Mouse (Mus musculus) kidney, embryonic 16.5 days (tissue): ENCODE data around the gene Ccnb1. TPM values are rescaled to one million over a fixed set of nuclear protein-coding genes. Genes with fewer than 3 reads are reported as not detected.

Source experiments
- ATAC-seq: fragments of 200-750 bp; cut with Nextera tagmentation; 2 replicates; pipeline ENCODE4 v1.8.0; 2017; ENCODE audit warnings: moderate TSS enrichment; ENCODE audit not compliant: low FRiP score, low TSS enrichment
- H3K27ac ChIP-seq: fragments of 300-500 bp; sonication (generic); 2 replicates; pipeline ENCODE4 v1.5.1; 2014; ENCODE audit warnings: low read length
- H3K27me3 ChIP-seq: fragments of 300-500 bp; sonication (generic); 2 replicates; pipeline ENCODE4 v1.6.1; 2014; ENCODE audit warnings: low read length, control low read depth, mixed read lengths; ENCODE audit not compliant: insufficient read depth
- H3K36me3 ChIP-seq: fragments of 300-500 bp; sonication (generic); 2 replicates; pipeline ENCODE4 v1.6.1; 2014; ENCODE audit warnings: low read length, control low read depth, mixed read lengths; ENCODE audit not compliant: insufficient read depth
- H3K4me1 ChIP-seq: fragments of 300-500 bp; sonication (generic); 2 replicates; pipeline ENCODE4 v1.6.1; 2014; ENCODE audit warnings: low read length, control low read depth, mixed read lengths; ENCODE audit not compliant: insufficient read depth
- H3K4me2 ChIP-seq: fragments of 300-500 bp; sonication (generic); replicated peaks from 2 replicates; pipeline ENCODE4 v1.6.1; 2014; ENCODE audit warnings: low read depth, low read length
- H3K4me3 ChIP-seq: fragments of 300-500 bp; sonication (generic); 2 replicates; pipeline ENCODE4 v1.5.1; 2014; ENCODE audit warnings: mild to moderate bottlenecking, low read length
- H3K9ac ChIP-seq: fragments of 300-500 bp; sonication (generic); replicated peaks from 2 replicates; pipeline ENCODE4 v1.6.1; 2014; ENCODE audit warnings: low read length
- H3K9me3 ChIP-seq: fragments of 300-500 bp; sonication (generic); 2 replicates; pipeline ENCODE4 v1.6.1; 2016; ENCODE audit warnings: low read length, control low read depth
- WGBS: fragments of 180-500 bp; shearing (Covaris S2); extraction: QIAGEN DNeasy Blood & Tissue Kit; methylation state at CpG from one replicate; pipeline ENCODE4 v1.1.7; 2014; 5-methylcytosine and 5-hydroxymethylcytosine counted together
- polyA plus RNA-seq: library from polyadenylated mRNA; unstranded; fragments of >200 nt; fragmentation: Nextera tagmentation; extraction: Ambion mirVana; gene quantifications from 2 replicates; pipeline ENCODE4 v1.2.1, GENCODE M21; 2015

Gene Ccnb1
- polyA plus RNA-seq, result 269 and 273 TPM in 2 replicates

DNA sequence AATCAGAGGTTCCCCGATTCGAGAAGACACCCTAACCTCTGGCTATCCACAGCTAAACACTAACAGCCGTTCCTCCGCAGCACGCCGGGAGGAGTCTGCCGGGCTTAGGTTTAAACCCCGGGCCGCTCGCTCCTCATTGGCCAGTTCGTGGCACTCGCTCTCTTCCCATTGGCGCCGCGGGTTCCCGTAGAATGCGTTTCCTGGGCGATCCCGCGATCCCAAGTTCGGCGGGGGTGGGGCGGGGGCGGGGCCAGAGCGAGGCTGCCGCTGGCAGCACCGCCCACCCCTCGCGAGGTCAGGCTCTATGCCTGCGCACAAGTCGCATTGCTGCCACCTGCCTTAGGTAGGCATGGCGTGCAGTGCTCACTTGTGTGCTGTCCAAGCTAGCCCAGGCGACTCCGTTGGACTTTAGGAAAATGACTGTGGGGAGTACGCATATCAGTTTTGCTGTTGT, at the start of gene Ccnb1:
TSS of gene Ccnb1 (minus strand) at position 157 of the 454 bp plus-strand sequence.
- Histone ChIP-seq H3K4me2 (peak within 1 kb of the TSS; percentile 63), H3K9ac (peak within 1 kb of the TSS; percentile 81), H3K9me3 (no peaks in the 10 kb centered on the region), H3K27me3 (no peaks in the 10 kb centered on the region), H3K36me3 (peaks cover 16% of the 10 kb centered on the region), H3K4me1 (peaks cover 17% of the 10 kb centered on the region), H3K4me3 (peak within 1 kb of the TSS; percentile 77), H3K27ac (peak within 1 kb of the TSS; percentile 51)
- under 1% methylated on average over 31 of the region's 35 CpGs for WGBS
- ATAC-seq, result peak; percentile 99

DNA sequence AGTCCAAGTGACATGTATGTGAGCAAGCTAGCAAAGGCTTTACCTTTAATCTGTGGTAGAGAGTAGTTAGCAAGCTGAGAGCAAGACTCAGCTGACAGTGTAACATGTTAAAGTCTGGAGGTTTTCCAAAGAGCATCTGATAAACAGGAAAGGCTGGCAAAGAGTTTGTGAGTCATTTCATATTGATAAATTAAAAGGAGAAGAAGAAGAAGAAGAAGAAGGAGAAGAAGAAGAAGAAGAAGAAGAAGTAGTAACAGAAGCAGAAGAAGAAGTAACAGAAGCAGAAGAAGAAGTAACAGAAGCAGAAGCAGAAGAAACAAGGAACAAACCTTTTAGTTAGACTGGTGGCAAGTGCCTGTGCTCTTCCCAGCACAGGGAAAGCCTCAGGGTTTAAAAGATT, 48.4 kb upstream of the Ccnb1 start:
- H3K27me3 ChIP-seq, result no peaks in the 10 kb centered on the region
- H3K36me3 ChIP-seq, result no peaks in the 10 kb centered on the region
- H3K4me2 ChIP-seq, result no peak overlapping the region
- peaks cover 19% of the 10 kb centered on the region for H3K4me1 ChIP-seq
- no peak overlapping the region for H3K4me3 ChIP-seq
- no peaks in the 10 kb centered on the region for H3K9me3 ChIP-seq
- ATAC-seq, result no peak
- no peak overlapping the region for H3K27ac ChIP-seq
- H3K9ac ChIP-seq, result no peak overlapping the region

GRCm38 (mm10) chr13:100833640-100834002, 47.3 kb upstream of the Ccnb1 start:
- Histone ChIP-seq H3K4me1 (peaks cover 21% of the 10 kb centered on the region), H3K27ac (no peak overlapping the region), H3K36me3 (no peaks in the 10 kb centered on the region), H3K9me3 (no peaks in the 10 kb centered on the region), H3K27me3 (no peaks in the 10 kb centered on the region), H3K9ac (peak overlapping the region; percentile 41; the same call in 1 of the 2 replicates), H3K4me2 (peak overlapping the region; percentile 34; the same call in 1 of the 2 replicates), H3K4me3 (peak overlapping the region; percentile 94)
- peak; percentile 17 for ATAC-seq
- WGBS, result 55% methylated on average over 6 of the region's 6 CpGs

DNA sequence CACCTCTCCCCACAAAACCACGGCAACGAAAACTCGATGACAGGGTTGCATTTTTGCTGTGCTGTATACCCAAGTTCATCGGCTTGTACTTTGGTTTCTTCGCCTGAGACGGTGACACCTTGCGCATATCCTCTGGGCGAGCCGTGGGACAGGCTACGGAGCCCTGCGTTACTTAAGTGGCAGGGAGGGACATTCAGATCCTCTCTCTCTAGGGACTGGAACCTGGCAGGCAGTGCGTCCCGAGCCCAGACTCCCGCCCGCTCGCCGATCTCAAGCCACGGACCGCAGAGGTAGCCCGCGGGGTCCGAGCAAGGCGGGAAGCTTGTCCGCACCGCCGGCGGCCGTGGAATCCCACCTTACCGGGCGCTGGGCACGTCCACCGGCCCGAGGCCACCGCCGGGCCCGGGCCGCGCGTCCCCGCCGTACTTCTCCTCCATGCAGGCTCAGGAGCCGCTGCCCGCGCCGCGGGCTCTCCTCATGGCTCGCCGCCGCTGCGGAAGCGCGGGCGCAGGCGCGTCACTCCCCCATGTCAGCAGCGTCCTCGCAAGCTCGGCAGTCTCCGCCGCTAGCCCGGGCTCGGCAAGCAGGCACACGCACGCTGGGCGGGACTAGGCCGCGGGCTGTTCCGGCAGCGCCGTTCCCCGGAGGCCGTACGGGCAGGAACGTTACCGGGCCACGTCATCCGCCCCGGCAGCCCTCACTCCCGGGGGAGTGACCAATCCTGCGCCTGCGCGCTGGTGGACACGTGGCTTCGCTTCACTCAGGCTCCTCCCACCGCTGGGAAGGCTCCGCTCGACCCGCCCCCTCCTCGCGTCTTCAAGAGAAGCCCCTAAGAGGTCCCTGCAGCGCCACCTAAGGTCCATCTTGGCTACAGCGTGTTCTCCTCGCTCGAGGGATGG, 46.6 kb upstream of the Ccnb1 start, which contains the start of gene Slc30a5:
TSS of gene Slc30a5 (minus strand) at position 687 of the 899 bp plus-strand sequence.
- peak within 1 kb of the TSS; percentile 94 for H3K4me3 ChIP-seq
- under 1% methylated on average over 91 of the region's 94 CpGs for WGBS
- H3K4me1 ChIP-seq, result peaks cover 21% of the 10 kb centered on the region

GRCm38 (mm10) chr13:100832188-100832587, 45.8 kb upstream of the Ccnb1 start:
- 2% methylated on average over 8 of the region's 8 CpGs for WGBS
- Histone ChIP-seq H3K4me1 (peaks cover 21% of the 10 kb centered on the region), H3K27me3 (no peaks in the 10 kb centered on the region), H3K9me3 (no peaks in the 10 kb centered on the region), H3K27ac (peak overlapping the region; percentile 88), H3K4me2 (peak overlapping the region; percentile 81), H3K4me3 (peak overlapping the region; percentile 94), H3K9ac (peak overlapping the region; percentile 96), H3K36me3 (peaks cover 5% of the 10 kb centered on the region; the same call in 1 of the 2 replicates)
- ATAC-seq, result no peak

More for the DNA sequence above, 46.6 kb upstream of the Ccnb1 start, which contains the start of gene Slc30a5:
- ATAC-seq, result peak; percentile 97
- H3K27ac ChIP-seq, result peak within 1 kb of the TSS; percentile 88
- H3K27me3 ChIP-seq, result no peaks in the 10 kb centered on the region
- no peaks in the 10 kb centered on the region for H3K9me3 ChIP-seq
- peak within 1 kb of the TSS; percentile 81 for H3K4me2 ChIP-seq
- peaks cover under 1% of the 10 kb centered on the region; the same call in 1 of the 2 replicates for H3K36me3 ChIP-seq
- peak within 1 kb of the TSS; percentile 96 for H3K9ac ChIP-seq

DNA sequence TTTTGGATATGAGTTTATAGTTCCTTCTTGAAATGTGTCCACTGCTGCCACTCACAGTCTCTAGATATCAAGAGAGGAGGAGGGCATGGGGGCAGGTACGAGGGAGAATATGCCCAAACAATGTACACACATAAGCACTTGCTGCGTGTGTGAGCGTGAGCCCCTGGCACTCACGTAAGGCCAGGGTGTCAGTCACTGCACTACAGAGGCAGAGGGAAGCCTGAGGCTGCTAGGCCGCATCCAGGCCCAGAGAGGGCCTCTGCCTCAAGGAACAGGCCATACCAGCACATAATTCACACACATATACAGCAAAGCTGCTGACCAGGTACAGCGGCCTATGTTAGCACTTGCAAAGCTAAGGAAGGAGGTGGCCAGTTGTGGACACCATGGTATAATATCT, 44.8 kb upstream of the Ccnb1 start:
- no peak for ATAC-seq
- no peak overlapping the region for H3K27ac ChIP-seq
- 87% methylated on average over 6 of the region's 6 CpGs for WGBS
- peak overlapping the region; percentile 81 for H3K4me2 ChIP-seq
- peaks cover 21% of the 10 kb centered on the region for H3K4me1 ChIP-seq
- no peak overlapping the region for H3K9ac ChIP-seq
- H3K27me3 ChIP-seq, result no peaks in the 10 kb centered on the region
- no peak overlapping the region for H3K4me3 ChIP-seq
- no peaks in the 10 kb centered on the region for H3K9me3 ChIP-seq
- H3K36me3 ChIP-seq, result peaks cover 8% of the 10 kb centered on the region; the same call in 1 of the 2 replicates

DNA sequence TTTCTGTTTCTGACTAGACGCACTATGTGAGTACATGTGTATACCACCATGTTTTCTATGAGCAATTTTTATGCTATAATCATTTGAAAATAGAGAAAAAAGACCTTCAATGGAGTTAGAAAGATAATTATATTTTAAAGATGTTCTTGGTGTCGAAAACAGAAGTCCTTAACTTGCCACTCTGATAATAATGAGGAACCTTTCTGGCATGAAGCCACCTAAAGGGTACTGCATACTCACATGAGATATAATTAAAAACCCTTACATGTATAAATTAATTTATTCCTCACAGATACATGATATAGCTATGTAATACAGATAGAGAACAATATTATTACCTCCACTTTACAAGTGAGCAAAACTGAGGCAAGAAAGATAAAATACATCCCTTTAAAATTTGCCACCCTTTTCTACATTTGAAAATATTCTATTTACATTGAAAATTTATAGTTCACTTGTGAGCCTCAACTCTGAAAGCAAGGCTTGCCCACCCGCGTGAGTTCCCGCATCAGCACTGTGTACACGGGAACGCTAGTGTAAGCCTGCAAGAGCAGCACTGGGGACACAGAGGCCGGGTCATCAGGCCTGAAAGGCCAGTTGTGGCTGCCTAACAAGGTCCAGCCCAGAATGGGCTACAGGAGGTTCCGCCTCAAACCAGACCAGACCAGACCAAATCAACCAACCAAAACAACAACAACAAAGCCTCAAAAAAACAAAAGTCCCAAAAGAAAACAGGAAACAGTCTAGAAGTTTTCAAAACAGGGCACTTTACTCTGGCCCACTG, 39.4 kb upstream of the Ccnb1 start:
- no peaks in the 10 kb centered on the region for H3K9me3 ChIP-seq
- no peak overlapping the region for H3K4me3 ChIP-seq
- 88% methylated on average over 9 of the region's 9 CpGs for WGBS
- H3K4me2 ChIP-seq, result no peak overlapping the region
- H3K4me1 ChIP-seq, result peaks cover 7% of the 10 kb centered on the region
- no peak overlapping the region for H3K9ac ChIP-seq
- H3K27me3 ChIP-seq, result no peaks in the 10 kb centered on the region
- peaks cover 44% of the 10 kb centered on the region for H3K36me3 ChIP-seq
- H3K27ac ChIP-seq, result no peak overlapping the region
- ATAC-seq, result no peak

GRCm38 (mm10) chr13:100824916-100825315, 38.5 kb upstream of the Ccnb1 start:
- H3K27me3 ChIP-seq, result no peaks in the 10 kb centered on the region
- 90% methylated on average over 3 of the region's 3 CpGs for WGBS
- H3K36me3 ChIP-seq, result peaks cover 49% of the 10 kb centered on the region
- ATAC-seq, result no peak
- H3K4me1 ChIP-seq, result 0 out of 2 replicates have a peak, but pooled peaks cover 2% of the 10 kb centered on the region
- H3K27ac ChIP-seq, result no peak overlapping the region
- no peaks in the 10 kb centered on the region for H3K9me3 ChIP-seq
- H3K4me2 ChIP-seq, result no peak overlapping the region
- H3K4me3 ChIP-seq, result no peak overlapping the region
- no peak overlapping the region for H3K9ac ChIP-seq

- Histone ChIP-seq H3K4me2 (no peak overlapping the region), H3K36me3 (peaks cover 53% of the 10 kb centered on the region), H3K27me3 (no peaks in the 10 kb centered on the region), H3K9ac (no peak overlapping the region), H3K4me3 (no peak overlapping the region), H3K4me1 (no peaks in the 10 kb centered on the region), H3K27ac (no peak overlapping the region), H3K9me3 (no peaks in the 10 kb centered on the region)
- WGBS, result 79% methylated on average over 6 of the region's 6 CpGs
- no peak for ATAC-seq
Observed at GRCm38 (mm10) chr13:100824306-100824705, 37.9 kb upstream of the Ccnb1 start.
